Comparison of ENCODE assay signal across 23 mouse cellular contexts in the genomic region with DNA sequence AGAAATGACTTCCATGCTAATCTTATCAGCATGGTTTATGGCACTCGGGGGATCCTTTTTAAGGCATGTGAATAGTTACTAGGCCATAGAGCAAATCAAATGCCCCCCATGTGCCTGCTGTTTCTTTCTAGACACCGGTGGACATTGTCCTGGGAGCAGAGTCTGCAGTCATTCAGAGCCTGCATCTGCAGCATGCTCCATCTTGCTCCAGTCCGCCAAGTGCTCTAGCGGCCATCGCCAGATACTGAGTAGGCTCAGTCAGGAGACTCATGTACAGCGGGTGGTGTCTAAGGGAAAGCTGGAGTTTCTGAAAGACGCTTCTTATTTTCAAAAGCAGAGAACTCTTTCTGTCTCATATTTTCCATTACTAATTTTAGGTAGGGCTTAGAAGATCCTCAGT.
"Had no signal": no experiment of that assay in that cellular context is flagged by ENCODE, and none has a peak within 500 bp of the region (broad histone marks: within the 10 kb centered on the region; RNA-seq: fewer than 3 reads in every experiment).

No protein-coding gene starts in this region.

- H3K4me2 ChIP-seq: lung, embryonic 15.5 days; midbrain, embryonic 12.5 days; neural tube, embryonic 12.5 days; neural tube, embryonic 15.5 days had no signal

- H3K9ac ChIP-seq: liver, postnatal 0 days; lung, embryonic 15.5 days; midbrain, embryonic 12.5 days; neural tube, embryonic 12.5 days; neural tube, embryonic 15.5 days had no signal

- H3K4me3 ChIP-seq: lung, embryonic 15.5 days; megakaryocyte, embryonic 14.5 days; midbrain, embryonic 10.5 days; midbrain, embryonic 12.5 days; myocyte; neural tube, embryonic 12.5 days; neural tube, embryonic 15.5 days had no signal

- H3K4me1 ChIP-seq: lung, embryonic 15.5 days; megakaryocyte, embryonic 14.5 days; midbrain, embryonic 10.5 days; midbrain, embryonic 12.5 days; neural tube, embryonic 12.5 days; neural tube, embryonic 15.5 days had no signal

- ATAC-seq: liver, postnatal 0 days; lung, postnatal 0 days; midbrain, embryonic 16.5 days had no signal

- H3K27me3 ChIP-seq: lung, embryonic 15.5 days; megakaryocyte, embryonic 14.5 days; midbrain, embryonic 12.5 days; neural tube, embryonic 12.5 days; neural tube, embryonic 15.5 days had no signal

- H3K27ac ChIP-seq: lung, embryonic 15.5 days; macrophage; midbrain, embryonic 10.5 days; midbrain, embryonic 12.5 days; neural tube, embryonic 12.5 days; neural tube, embryonic 15.5 days had no signal

- DNase-seq: liver, postnatal 0 days; lung, adult 2 months; lung, postnatal 14 days; lung, postnatal 36 days; midbrain, embryonic 14.5 days; retina, postnatal 1 day; right cerebral cortex, adult 18-20 months; right cerebral cortex, postnatal 25 days; right cerebral cortex, postnatal 4 days; spleen, adult 18-20 months; thymus, adult 18-20 months; thymus, postnatal 14 days; thymus, postnatal 36 days had no signal

- H3K9me3 ChIP-seq: lung, embryonic 15.5 days; megakaryocyte, embryonic 14.5 days; midbrain, embryonic 10.5 days; midbrain, embryonic 12.5 days; neural tube, embryonic 12.5 days; neural tube, embryonic 15.5 days had no signal
